Mouse (Mus musculus) neutrophil, adult 83 days (primary cell): ENCODE measurements around the gene Miga1. TPM values are rescaled to one million over a fixed set of nuclear protein-coding genes. Genes with fewer than 3 reads are reported as not detected.

Experiments
- total RNA-seq, 2 experiments: library from RNA; stranded (reverse); gene quantifications; one replicate each; pipeline ENCODE4 v1.2.4; 2023

Gene Miga1
- 1 to 10 TPM; 4.5 to 6.6 TPM for total RNA-seq

GRCm38 (mm10) chr3:152339862-152340557 is at the start of gene Miga1:
Gene Miga1, minus strand, starts transcription at chr3:152340407.

GRCm38 (mm10) chr3:152345732-152346632 is 5.8 kb upstream of the Miga1 start, which contains the start of gene Usp33:
Gene Usp33, plus strand, starts transcription at chr3:152346478.

DNA sequence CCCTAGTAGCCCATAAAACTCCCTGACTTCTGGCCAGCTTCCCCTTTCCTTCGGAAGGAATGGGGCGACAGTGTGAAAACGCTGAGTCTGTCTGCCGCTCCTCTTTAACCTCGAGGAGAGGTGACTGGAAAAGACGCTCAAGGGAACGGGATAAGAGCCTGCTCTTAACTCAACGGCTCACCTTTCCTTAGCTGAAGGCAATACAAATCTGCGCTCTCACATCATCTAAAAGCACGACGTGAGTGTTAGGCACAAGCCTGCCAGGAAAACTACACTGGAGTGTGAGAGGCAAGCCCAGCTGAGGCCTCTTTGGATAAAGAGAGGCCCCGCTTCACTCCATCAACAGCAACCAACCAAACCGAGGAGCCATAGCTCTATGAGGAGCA is 74.2 kb downstream of the Miga1 start, which contains the start of gene Nexn:
Gene Nexn (minus strand): TSS at position 315 of the 386 bp plus-strand sequence.

Other genes with a start within 250 kb of the Miga1 start
- not detected for gene Gipc2, start 174.2 kb downstream of the Miga1 start, total RNA-seq
- gene Dnajb4, start 130.1 kb downstream of the Miga1 start, total RNA-seq, result 10 to 100 TPM; 16.2 to 20.5 TPM
- 10 to 100 TPM; 59.7 to 69.1 TPM for gene Fubp1, start 130.0 kb downstream of the Miga1 start, total RNA-seq
- not detected for gene Nexn, start 74.1 kb downstream of the Miga1 start, total RNA-seq
- 10 to 100 TPM; 51.4 to 57.1 TPM for gene Usp33, start 6.1 kb upstream of the Miga1 start, total RNA-seq
- 10 to 100 TPM; 21.5 to 24.3 TPM for gene Zzz3, start 55.1 kb upstream of the Miga1 start, total RNA-seq